Mouse (Mus musculus): Measurements from ENCODE around the gene Dhx32.

GRCm38 (mm10) chr7:133747372-133747771 is 35.2 kb downstream of the Dhx32 start:
- TF ChIP-seq CTCF (IDR thresholded peaks at IDR 0.05) (no peak), EP300 (IDR thresholded peaks at IDR 0.05) (no peak)
